ENCODE assay signal across 8 mouse cellular contexts in the genomic region with DNA sequence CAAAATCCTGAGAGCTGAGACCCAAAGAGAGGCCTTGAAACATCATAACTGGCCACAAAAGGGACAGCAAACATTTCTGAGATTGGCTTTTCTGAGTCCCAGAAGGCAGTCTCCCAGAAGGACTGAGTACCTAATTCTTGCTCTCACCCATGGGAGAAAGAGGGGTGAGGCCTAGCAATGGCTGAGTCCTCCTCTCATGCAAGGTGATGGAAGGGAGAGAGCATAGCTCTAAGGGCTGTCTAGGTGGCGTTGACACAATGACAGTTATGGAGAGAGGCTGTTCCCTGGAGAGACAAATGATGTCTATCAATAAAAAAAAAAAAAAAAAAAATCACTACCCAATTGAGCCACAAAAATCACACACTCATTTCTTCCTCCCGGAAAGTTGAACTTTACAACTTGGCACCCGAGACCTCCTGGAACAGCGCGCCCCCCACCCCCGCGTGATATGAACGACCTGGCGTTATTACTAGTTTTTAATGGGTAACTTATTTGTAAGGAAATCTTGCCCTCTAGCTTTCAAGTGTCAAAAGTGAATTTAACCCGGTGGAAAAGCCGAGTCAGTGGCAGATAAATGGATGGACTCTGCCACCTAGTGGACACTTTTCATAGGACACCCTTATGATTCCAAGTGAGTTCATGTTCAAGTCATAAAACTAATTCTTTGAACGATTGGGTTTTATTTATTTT.
DNase-seq lines count a peak whose midpoint lies in the region; ATAC-seq and TF ChIP-seq lines count a peak whose summit lies in the region.

No protein-coding gene starts in this region.

- peak; percentile 79 for TF ChIP-seq CTCF in Patski (IDR thresholded peaks at IDR 0.05)

- CTCF ChIA-PET in Patski (lab: Charles Lee): interaction anchor here (0.7 to 6.4 kb wide), 10 partner anchors 12 to 189 kb away, joined by 3 to 51 read pairs (median 3); no protein-coding TSS in a partner anchor

- ATAC-seq in Patski: peak; percentile 48
- peak; percentile 87 for ATAC-seq in inflammation-experienced regulatory T-cells, adult 6 months
- ATAC-seq in megakaryocyte progenitor cell, adult 5-6 weeks (replicated peaks; ENCODE audit: poor library complexity): peak; percentile 98
- ATAC-seq in monocyte, adult 5-6 weeks (replicated peaks; ENCODE audit: insufficient number of reproducible peaks, low FRiP score, low TSS enrichment, poor library complexity, severe bottlenecking): no peak

- POLR2A ChIA-PET in Patski (lab: Charles Lee): no interaction called here

- H3K27me3 ChIP-seq in Patski: peaks cover 14% of the 10 kb centered on the region

- in situ Hi-C loops in Patski (cut with MboI; ENCODE audit: low pct_unique_long_range_greater_than_20kb): no loop called here

- DNase-seq in Patski (ENCODE audit: low read depth, low spot score): peak; percentile 49
- peak; percentile 12 for DNase-seq in cerebellum, adult 11-12 months
- peak; percentile 52 to 94 for DNase-seq in frontal cortex, adult 2 months (ENCODE audit: extremely low spot score in 1 of 2, low spot score in 1 of 2)
- peak; percentile 56 to 80 for DNase-seq in left cerebral cortex, adult 18-20 months (ENCODE audit: low spot score in 2 of 2)
- DNase-seq in right cerebral cortex, postnatal 14 days: peak; percentile 39

Comparison
In these comparisons a context has a peak if more than half of its experiments do, and no peak if none do; other contexts are left out.
1. DNase-seq: peak in every context shown above with its lines; median percentile 73 in frontal cortex, adult 2 months; 68 in left cerebral cortex, adult 18-20 months; 49 in Patski; 39 in right cerebral cortex, postnatal 14 days; 12 in cerebellum, adult 11-12 months.